13 mouse cellular contexts compared by ENCODE assay signal in genomic region chr16:90678820-90679219, GRCm38 (mm10). TPM values are rescaled to one million over a fixed set of nuclear protein-coding genes. Genes with fewer than 3 reads are reported as not detected.
DNase-seq lines count a peak whose midpoint lies in the region; ATAC-seq and TF ChIP-seq lines count a peak whose summit lies in the region.
"Had no signal": no experiment of that assay in that cellular context is flagged by ENCODE, and none has a peak within 500 bp of the region (broad histone marks: within the 10 kb centered on the region; RNA-seq: fewer than 3 reads in every experiment).

No protein-coding gene starts in this region.

- H3K36me3 ChIP-seq in limb, embryonic 11.5 days (ENCODE audit: control insufficient read depth, insufficient read depth, low read length), result no peaks in the 10 kb centered on the region
- no peaks in the 10 kb centered on the region for H3K36me3 ChIP-seq in limb, embryonic 10.5 days
- H3K36me3 ChIP-seq in CH12.LX (replicated peaks in 1 of 2; ENCODE audit: control insufficient read depth in 1 of 2, insufficient read depth in 1 of 2, low read length in 1 of 2), result no peaks in the 10 kb centered on the region
- no peaks in the 10 kb centered on the region for H3K36me3 ChIP-seq in thymus, adult 2 months (ENCODE audit: control insufficient read depth, insufficient read depth, low read length)
- H3K36me3 ChIP-seq: liver, embryonic 15.5 days had no signal

- peak; percentile 17 for DNase-seq in CD4-positive, CD25-positive, alpha-beta regulatory T cell, adult 2 months (ENCODE audit: low read depth, low spot score)
- DNase-seq in limb, embryonic 11.5 days (ENCODE audit: low spot score), result peak; percentile 33
- DNase-seq in limb, embryonic 10.5 days (ENCODE audit: low spot score), result no peak
- peak; percentile 24 for DNase-seq in CH12.LX (ENCODE audit: extremely low read depth)
- peak; percentile 20 for DNase-seq in c-Kit-negative CD71-positive TER-119-positive erythroid progenitor cells, embryonic 14.5 days (ENCODE audit: low read depth, low spot score)
- DNase-seq in thymus, adult 2 months, result no peak
- DNase-seq in kidney, adult 8-10 months, result no peak
- DNase-seq: cerebellum, adult 8-10 months had no signal

- TF ChIP-seq EP300 in CH12.LX (IDR thresholded peaks at IDR 0.05; ENCODE audit: low read length), result no peak

- no peak overlapping the region for H3K27ac ChIP-seq in limb, embryonic 11.5 days (replicated peaks; ENCODE audit: low read depth, low read length)
- H3K27ac ChIP-seq in limb, embryonic 10.5 days, result no peak overlapping the region
- no peak overlapping the region for H3K27ac ChIP-seq in CH12.LX (ENCODE audit: insufficient read depth, low read depth)
- H3K27ac ChIP-seq in thymus, adult 2 months (ENCODE audit: control insufficient read depth, insufficient read depth, low read length), result no peak overlapping the region
- H3K27ac ChIP-seq: liver, embryonic 15.5 days had no signal

- TF ChIP-seq POLR2A in CH12.LX (IDR thresholded peaks at IDR 0.05; ENCODE audit: low read depth, low read length), result no peak
- TF ChIP-seq POLR2A in thymus, adult 2 months (IDR thresholded peaks at IDR 0.05; ENCODE audit: control insufficient read depth, extremely low read depth, insufficient read depth, low read length, poor library complexity), result no peak

- H3K4me2 ChIP-seq in limb, embryonic 11.5 days (ENCODE audit: low read depth, severe bottlenecking), result no peak overlapping the region
- H3K4me2 ChIP-seq in CH12.LX (ENCODE audit: insufficient read depth, low read depth, poor library complexity, severe bottlenecking), result no peak overlapping the region
- H3K4me2 ChIP-seq: liver, embryonic 15.5 days had no signal

- peak; percentile 41 to 48; a peak in 3 of 4 replicates for TF ChIP-seq CTCF in CH12.LX (conservative IDR thresholded peaks at IDR 0.05 in 1 of 2, IDR thresholded peaks at IDR 0.05 in 1 of 2; ENCODE audit: low read depth in 2 of 2, low read length in 2 of 2)
- TF ChIP-seq CTCF in thymus, adult 2 months (IDR thresholded peaks at IDR 0.05; ENCODE audit: borderline replicate concordance, control insufficient read depth, extremely low read depth, insufficient read depth, low read length, poor library complexity), result no peak

- ATAC-seq in CD4-positive, CD25-positive, alpha-beta regulatory T cell, adult 4 months, result no peak
- no peak for ATAC-seq in limb, embryonic 11.5 days (ENCODE audit: insufficient number of reproducible peaks, low FRiP score, low TSS enrichment, low read depth)

- H3K9me3 ChIP-seq in limb, embryonic 11.5 days (ENCODE audit: control insufficient read depth, low read length), result no peaks in the 10 kb centered on the region
- H3K9me3 ChIP-seq in limb, embryonic 10.5 days (replicated peaks), result 0 out of 2 replicates have a peak, but pooled peaks cover 2% of the 10 kb centered on the region
- peaks cover 16% of the 10 kb centered on the region for H3K9me3 ChIP-seq in CH12.LX (replicated peaks; ENCODE audit: low read length)
- H3K9me3 ChIP-seq: liver, embryonic 15.5 days had no signal

- no peak overlapping the region for H3K4me3 ChIP-seq in limb, embryonic 11.5 days (ENCODE audit: low read depth, low read length)
- H3K4me3 ChIP-seq in limb, embryonic 10.5 days, result no peak overlapping the region
- no peak overlapping the region for H3K4me3 ChIP-seq in CH12.LX (replicated peaks in 1 of 3; ENCODE audit: low read depth in 2 of 3, low read length in 2 of 3, poor library complexity in 1 of 3)
- H3K4me3 ChIP-seq in thymus, adult 2 months (ENCODE audit: control insufficient read depth, insufficient read depth, low read length), result no peak overlapping the region
- H3K4me3 ChIP-seq: erythroblast, embryonic 14.5 days; liver, embryonic 15.5 days; megakaryocyte, embryonic 14.5 days had no signal

- in situ Hi-C loops in CH12.LX (cut with MboI; ENCODE audit: low pct_ligation_motif_present, low pct_unique_long_range_greater_than_20kb, low sequenced_read_pairs), result no loop called here

- whole genome bisulfite sequencing in limb, embryonic 11.5 days, result 89% methylated on average over 3 of the region's 3 CpGs
- WGBS in limb, embryonic 10.5 days, result 91% methylated on average over 3 of the region's 3 CpGs
- WGBS in thymus, adult 2 months, result 95% methylated on average over 3 of the region's 3 CpGs

- H3K79me2 ChIP-seq in CH12.LX (replicated peaks; ENCODE audit: control insufficient read depth, extremely low read depth, insufficient read depth, poor library complexity, severe bottlenecking), result no peaks in the 10 kb centered on the region

- peak; percentile 21 for TF ChIP-seq RAD21 in CH12.LX (IDR thresholded peaks at IDR 0.05; ENCODE audit: low read depth, low read length)

- dilution Hi-C loops in CH12.LX (cut with MboI; ENCODE audit: extremely low pct_ligation_motif_present, extremely low pct_unique_long_range_greater_than_20kb, low sequenced_read_pairs), result no loop called here

- H3K4me1 ChIP-seq in limb, embryonic 11.5 days (ENCODE audit: control insufficient read depth, insufficient read depth, low read length), result no peaks in the 10 kb centered on the region
- H3K4me1 ChIP-seq in limb, embryonic 10.5 days, result peaks cover 11% of the 10 kb centered on the region
- H3K4me1 ChIP-seq in CH12.LX (ENCODE audit: control insufficient read depth in 1 of 2, insufficient read depth in 2 of 2), result no peaks in the 10 kb centered on the region
- H3K4me1 ChIP-seq in thymus, adult 2 months (replicated peaks; ENCODE audit: control insufficient read depth, insufficient read depth, low read length), result no peaks in the 10 kb centered on the region
- H3K4me1 ChIP-seq: liver, embryonic 15.5 days had no signal

- H3K27me3 ChIP-seq in limb, embryonic 11.5 days (ENCODE audit: control insufficient read depth, insufficient read depth, low read length), result no peaks in the 10 kb centered on the region
- no peaks in the 10 kb centered on the region for H3K27me3 ChIP-seq in limb, embryonic 10.5 days (ENCODE audit: low read depth, poor library complexity, severe bottlenecking)
- peaks cover 14% of the 10 kb centered on the region for H3K27me3 ChIP-seq in CH12.LX (replicated peaks)
- H3K27me3 ChIP-seq in thymus, adult 2 months (ENCODE audit: control insufficient read depth, insufficient read depth, low read length), result no peaks in the 10 kb centered on the region; the same call in 1 of the 2 replicates
- H3K27me3 ChIP-seq: liver, embryonic 15.5 days had no signal

- H3K9ac ChIP-seq in limb, embryonic 11.5 days (ENCODE audit: low read length), result no peak overlapping the region
- H3K9ac ChIP-seq in CH12.LX (ENCODE audit: insufficient read depth, low read depth), result no peak overlapping the region
- H3K9ac ChIP-seq: liver, embryonic 15.5 days had no signal

TF ChIP-seq in CH12.LX, 34 proteins besides CTCF, POLR2A, EP300 and RAD21:
- no peak for TF ChIP-seq KAT2A (IDR thresholded peaks at IDR 0.05; ENCODE audit: insufficient replicate concordance, low read length)
- no peak for TF ChIP-seq JUND (conservative IDR thresholded peaks at IDR 0.05; ENCODE audit: low read depth, low read length)
- TF ChIP-seq NRF1 (IDR thresholded peaks at IDR 0.05; ENCODE audit: low read depth, low read length), result no peak
- TF ChIP-seq MAZ (IDR thresholded peaks at IDR 0.05; ENCODE audit: low read depth, low read length), result no peak
- TF ChIP-seq MXI1 (IDR thresholded peaks at IDR 0.05; ENCODE audit: low read depth, low read length), result no peak
- TF ChIP-seq PAX5 (IDR thresholded peaks at IDR 0.05; ENCODE audit: low read length), result no peak
- peak; percentile 11; the same call in 1 of the 2 replicates for TF ChIP-seq SMC3 (IDR thresholded peaks at IDR 0.05; ENCODE audit: low read depth, low read length)

RNA-seq across cellular contexts. Expression of gene Mis18a, which starts 48.4 kb away (rescaled TPM):
- 10 to 100 TPM; 42.7 to 46.5 TPM for polyA plus RNA-seq in CD4-positive, CD25-positive, alpha-beta regulatory T cell, adult 4 months (2017; shearing (Covaris generic))
- 98.6 and 104 TPM in 2 replicates for polyA plus RNA-seq in limb, embryonic 11.5 days (2014; fragmentation: Nextera tagmentation; extraction: Ambion mirVana)
- 98.1 and 103 TPM in 2 replicates for polyA plus RNA-seq in limb, embryonic 10.5 days (2016; fragmentation: Nextera tagmentation; extraction: Ambion mirVana)
- total RNA-seq in CH12.LX (2012; rRNA removed) (49.0 and 51.7 TPM in 2 replicates), CH12.LX (2014; rRNA removed) (113 and 120 TPM in 2 replicates)
- polyA plus RNA-seq in CH12.LX (2012; ENCODE audit: insufficient read length, low read depth), result 38.3 and 40.5 TPM in 2 replicates
- 44.7 and 46.3 TPM in 2 replicates for polyA plus RNA-seq in thymus, adult 2 months (2012; rRNA removed)

RNA-seq across cellular contexts. Expression of gene Mrap, which starts 59.2 kb away (rescaled TPM):
- polyA plus RNA-seq in CD4-positive, CD25-positive, alpha-beta regulatory T cell, adult 4 months (2017; shearing (Covaris generic)), result not detected
- polyA plus RNA-seq in limb, embryonic 11.5 days (2014; fragmentation: Nextera tagmentation; extraction: Ambion mirVana), result 0.35 and 0.67 TPM in 2 replicates
- polyA plus RNA-seq in limb, embryonic 10.5 days (2016; fragmentation: Nextera tagmentation; extraction: Ambion mirVana), result 1.1 and 3.7 TPM in 2 replicates
- not detected in 2 replicates for total RNA-seq in CH12.LX (2012; rRNA removed)
- total RNA-seq in CH12.LX (2014; rRNA removed), result not detected in 2 replicates
- polyA plus RNA-seq in CH12.LX (2012; ENCODE audit: insufficient read length, low read depth), result not detected in 2 replicates
- polyA plus RNA-seq in thymus, adult 2 months (2012; rRNA removed), result 39.0 and 41.1 TPM in 2 replicates
- polyA plus RNA-seq: intestine, embryonic 14.5 days had no signal

Comparison
In these comparisons a context has a peak if more than half of its experiments do, and no peak if none do; other contexts are left out.
1. DNase-seq: peak in CD4-positive, CD25-positive, alpha-beta regulatory T cell, adult 2 months (single experiment), limb, embryonic 11.5 days (single experiment), CH12.LX (single experiment) and c-Kit-negative CD71-positive TER-119-positive erythroid progenitor cells, embryonic 14.5 days (single experiment); none in limb, embryonic 10.5 days (single experiment), thymus, adult 2 months (single experiment) and kidney, adult 8-10 months (0 of 2).